Mouse (Mus musculus): ENCODE data around the gene Morn1. TPM values are rescaled to one million over a fixed set of nuclear protein-coding genes. Genes with fewer than 3 reads are reported as not detected.

Morn1 gene
- 1.5 TPM for total RNA-seq (2023)

DNA sequence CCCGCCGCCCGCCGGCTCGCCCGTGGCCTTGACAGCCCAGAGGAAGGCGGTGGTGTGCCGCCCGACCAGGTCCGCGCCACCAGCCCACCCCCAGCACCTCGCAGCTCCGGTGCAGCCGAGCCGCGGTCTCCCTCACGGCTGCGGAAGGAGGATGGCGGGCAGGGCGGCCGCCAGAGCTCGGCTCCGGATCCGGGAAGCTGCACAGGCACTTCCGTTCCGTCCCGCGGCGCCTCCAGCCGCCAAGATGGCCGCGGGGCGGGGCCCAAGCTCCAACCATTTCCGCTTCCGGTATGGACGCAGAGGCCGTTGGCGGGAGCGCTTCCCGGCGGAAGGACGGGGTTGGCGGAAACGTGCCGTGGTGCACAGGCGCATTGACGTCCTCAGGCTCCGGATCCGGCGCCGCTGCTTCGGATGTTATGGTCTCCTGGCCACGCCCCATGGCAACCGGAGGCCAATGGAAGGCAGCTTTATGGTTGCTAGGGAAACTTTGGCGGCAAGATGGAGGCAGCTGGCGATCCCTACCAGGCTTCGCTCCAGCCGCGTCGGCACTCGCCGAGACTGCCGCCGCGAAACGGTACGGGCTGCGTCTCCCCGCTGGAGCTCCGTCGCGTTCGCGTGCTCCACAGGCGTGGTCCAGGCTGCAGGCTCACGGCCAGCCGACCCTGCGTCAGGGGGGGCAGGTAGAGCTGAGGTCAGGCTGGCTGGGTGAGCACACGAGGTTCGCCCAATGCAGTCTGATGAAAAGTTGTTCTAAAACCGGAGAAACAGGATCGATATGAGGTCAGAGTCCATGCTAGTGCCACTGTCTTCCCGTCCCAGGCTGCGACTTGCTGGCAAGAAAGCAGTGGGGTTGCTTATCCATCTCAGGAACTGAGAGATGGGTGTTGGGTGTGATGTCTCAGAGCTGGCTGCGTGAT, at the start of gene Morn1, which contains the start of gene Rer1:
Gene Morn1 (plus strand): TSS at position 470 of the 917 bp plus-strand sequence.
Gene Rer1 (minus strand): TSS at position 275 of the 917 bp plus-strand sequence.

DNA sequence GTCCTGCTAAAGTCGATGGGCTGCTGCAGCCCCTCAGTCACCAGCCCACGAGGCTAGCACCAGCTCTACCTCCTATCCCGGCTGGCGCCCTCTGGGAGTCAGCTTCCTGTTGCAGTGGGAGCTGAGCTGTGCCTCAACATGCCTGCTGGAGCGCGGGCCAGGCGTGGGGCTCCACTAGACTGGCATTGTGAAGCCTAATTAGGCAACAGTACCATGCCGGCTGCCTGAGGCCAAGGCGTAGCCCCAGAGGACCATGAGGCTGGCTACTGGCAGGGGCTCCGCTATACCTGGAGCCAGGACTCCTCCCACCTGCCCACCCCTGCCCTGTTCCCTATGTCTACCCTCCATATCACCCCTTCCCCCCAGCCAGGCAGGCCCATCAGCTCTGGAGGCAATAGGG, 29.7 kb upstream of the Morn1 start, which contains the start of gene Plch2:
Gene Plch2 (minus strand): TSS at position 61 of the 400 bp plus-strand sequence.

DNA sequence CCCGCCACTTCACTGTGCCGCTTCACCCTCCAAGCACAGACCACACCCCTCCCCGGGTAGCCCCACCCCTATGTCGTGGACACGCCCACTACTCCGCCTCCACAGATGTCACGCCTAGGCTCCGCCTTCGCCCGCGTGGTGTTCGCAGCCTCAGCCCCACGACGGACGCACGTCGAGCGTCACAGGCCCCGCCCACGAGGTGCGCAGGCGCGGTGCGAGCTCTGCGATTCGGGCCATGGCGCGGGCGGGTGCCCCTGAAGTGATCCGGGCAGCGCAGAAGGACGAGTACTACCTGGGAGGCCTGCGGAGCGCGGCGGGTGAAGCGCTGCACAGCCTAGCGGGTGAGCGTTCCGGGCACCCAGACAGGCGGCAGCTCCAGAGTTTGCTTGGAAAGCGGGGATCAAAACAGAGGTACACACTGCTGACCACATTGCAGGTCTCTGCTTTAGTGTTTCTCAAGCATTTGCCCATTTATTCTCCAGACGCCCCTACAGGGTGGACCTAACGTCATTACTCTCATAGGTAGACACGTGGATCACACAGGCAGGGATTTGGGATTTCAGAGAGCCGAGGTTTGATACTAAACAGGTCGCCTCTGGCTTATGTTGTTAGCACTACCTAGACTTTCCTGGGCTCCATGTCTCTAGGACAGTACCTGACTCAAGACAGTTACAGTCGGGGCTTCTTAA, 19.4 kb upstream of the Morn1 start, which contains the start of gene Pex10:
Gene Pex10 (plus strand): TSS at position 183 of the 689 bp plus-strand sequence.

Other genes with a start within 250 kb of the Morn1 start
- not detected for gene Ttc34, start 249.1 kb upstream of the Morn1 start, total RNA-seq (2023)
- not detected for gene Mmel1, start 217.0 kb upstream of the Morn1 start, total RNA-seq (2023)
- gene Fam213b, start 187.4 kb upstream of the Morn1 start, total RNA-seq (2023): 1.6 TPM
- gene Tnfrsf14, start 158.0 kb upstream of the Morn1 start, total RNA-seq (2023): 150 TPM
- gene Hes5, start 125.7 kb upstream of the Morn1 start, total RNA-seq (2023): 1.1 TPM
- gene Pank4, start 122.5 kb upstream of the Morn1 start, total RNA-seq (2023): 121 TPM
- gene Plch2, start 29.8 kb upstream of the Morn1 start, total RNA-seq (2023): not detected
- gene Pex10, start 19.6 kb upstream of the Morn1 start, total RNA-seq (2023): 10.9 TPM
- 56.6 TPM for gene Rer1, start 195 bp upstream of the Morn1 start, total RNA-seq (2023)
- 157 TPM for gene Ski, start 136.0 kb downstream of the Morn1 start, total RNA-seq (2023)
- gene Faap20, start 163.2 kb downstream of the Morn1 start, total RNA-seq (2023): 55.4 TPM